Mouse (Mus musculus) stomach, embryonic 14.5 days (tissue): ENCODE data around the gene Mr1. TPM values are rescaled to one million over a fixed set of nuclear protein-coding genes. Genes with fewer than 3 reads are reported as not detected.

Source experiments
- ATAC-seq: fragments of 200-750 bp; cut with Nextera tagmentation; 2 replicates; pipeline ENCODE4 v1.8.0; 2017; ENCODE audit warnings: low read depth, moderate TSS enrichment; ENCODE audit not compliant: insufficient number of reproducible peaks, insufficient read depth, low FRiP score
- H3K27ac ChIP-seq: fragments of 300-500 bp; sonication (generic); 2 replicates; pipeline ENCODE4 v1.5.1; 2014; ENCODE audit warnings: mild to moderate bottlenecking, low read length, moderate library complexity, mixed read lengths
- H3K27me3 ChIP-seq: fragments of 300-500 bp; sonication (generic); 2 replicates; pipeline ENCODE4 v1.6.1; 2014; ENCODE audit warnings: low read length, control low read depth, mixed read lengths; ENCODE audit not compliant: control insufficient read depth, insufficient read depth
- H3K36me3 ChIP-seq: fragments of 300-500 bp; sonication (generic); 2 replicates; pipeline ENCODE4 v1.6.1; 2014; ENCODE audit warnings: mild to moderate bottlenecking, control low read depth, low read length, moderate library complexity, mixed read lengths; ENCODE audit not compliant: control insufficient read depth, insufficient read depth
- H3K4me1 ChIP-seq: fragments of 300-500 bp; sonication (generic); 2 replicates; pipeline ENCODE4 v1.6.1; 2014; ENCODE audit warnings: low read length, control low read depth, mixed read lengths; ENCODE audit not compliant: control insufficient read depth, insufficient read depth
- H3K4me2 ChIP-seq: fragments of 300-500 bp; sonication (generic); replicated peaks from 2 replicates; pipeline ENCODE4 v1.6.1; 2014; ENCODE audit warnings: low read depth, low read length, control low read depth
- H3K4me3 ChIP-seq: fragments of 300-500 bp; sonication (generic); 2 replicates; pipeline ENCODE4 v1.5.1; 2014; ENCODE audit warnings: low read depth, low read length, control low read depth
- H3K9ac ChIP-seq: fragments of 300-500 bp; sonication (generic); replicated peaks from 2 replicates; pipeline ENCODE4 v1.6.1; 2014; ENCODE audit warnings: low read depth, mild to moderate bottlenecking, control low read depth, low read length, moderate library complexity, mixed read lengths
- H3K9me3 ChIP-seq: fragments of 300-500 bp; sonication (generic); 2 replicates; pipeline ENCODE4 v1.6.1; 2016; ENCODE audit warnings: low read depth, low read length, control low read depth; ENCODE audit not compliant: control insufficient read depth
- WGBS: fragments of 180-500 bp; shearing (Covaris S2); extraction: QIAGEN DNeasy Blood & Tissue Kit; methylation state at CpG from one replicate; pipeline ENCODE4 v1.1.7; 2014; 5-methylcytosine and 5-hydroxymethylcytosine counted together
- polyA plus RNA-seq: library from polyadenylated mRNA; unstranded; fragments of >200 nt; fragmentation: Nextera tagmentation; extraction: Ambion mirVana; gene quantifications from 2 replicates; pipeline ENCODE4 v1.2.1, GENCODE M21; 2014

Gene Mr1
- polyA plus RNA-seq, 1 experiment from 2014 or later = 11.0 TPM

GRCm38 (mm10) chr1:155077675-155078074 is 68.9 kb downstream of the Mr1 start:
- Histone ChIP-seq H3K4me3 (no peak overlapping the region), H3K27me3 (no peaks in the 10 kb centered on the region), H3K36me3 (no peaks in the 10 kb centered on the region), H3K27ac (no peak overlapping the region), H3K4me1 (peaks cover 16% of the 10 kb centered on the region), H3K4me2 (no peak overlapping the region), H3K9me3 (no peaks in the 10 kb centered on the region), H3K9ac (no peak overlapping the region)
- 0 out of 2 replicates have a peak, but pooled peaks have one; percentile 35 for ATAC-seq
- WGBS = 35% methylated on average over 3 of the region's 3 CpGs

Other genes with a start within 250 kb of the Mr1 start
- 7.1 and 8.2 TPM in 2 replicates for gene Ier5, start 47.2 kb downstream of the Mr1 start, polyA plus RNA-seq
- 80.1 and 81.7 TPM in 2 replicates for gene Stx6, start 11.9 kb upstream of the Mr1 start, polyA plus RNA-seq
- 3.3 and 3.8 TPM in 2 replicates for gene BC034090, start 97.6 kb upstream of the Mr1 start, polyA plus RNA-seq